Mouse (Mus musculus) liver, embryonic 15.5 days (tissue): ENCODE results near the gene Drc3. TPM values are rescaled to one million over a fixed set of nuclear protein-coding genes. Genes with fewer than 3 reads are reported as not detected.
A peak's percentile ranks its signal among the peaks of the same experiment; 100 is the strongest.

Experiments
- ATAC-seq: fragments of 200-750 bp; cut with Nextera tagmentation; 2 replicates; pipeline ENCODE4 v1.8.0; 2017; ENCODE audit warnings: moderate number of reproducible peaks, mild to moderate bottlenecking, moderate library complexity; ENCODE audit not compliant: insufficient read depth
- H3K27ac ChIP-seq: fragments of 300-500 bp; sonication (generic); replicated peaks from 2 replicates; pipeline ENCODE4 v1.5.1; 2015; ENCODE audit warnings: mild to moderate bottlenecking, inconsistent platforms
- H3K27me3 ChIP-seq: fragments of 300-500 bp; sonication (generic); 2 replicates; pipeline ENCODE4 v1.6.1; 2015; ENCODE audit warnings: mild to moderate bottlenecking, inconsistent platforms
- H3K36me3 ChIP-seq: fragments of 300-500 bp; sonication (generic); replicated peaks from 2 replicates; pipeline ENCODE4 v1.6.1; 2015; ENCODE audit warnings: moderate library complexity, mild to moderate bottlenecking, inconsistent platforms
- H3K4me1 ChIP-seq: fragments of 300-500 bp; sonication (generic); replicated peaks from 2 replicates; pipeline ENCODE4 v1.6.1; 2015; ENCODE audit warnings: inconsistent platforms
- H3K4me2 ChIP-seq: fragments of 300-500 bp; sonication (generic); 2 replicates; pipeline ENCODE4 v1.6.1; 2015; ENCODE audit warnings: moderate library complexity, mild to moderate bottlenecking, inconsistent platforms
- H3K4me3 ChIP-seq: fragments of 300-500 bp; sonication (generic); replicated peaks from 2 replicates; pipeline ENCODE4 v1.5.1; 2015; ENCODE audit warnings: mild to moderate bottlenecking, inconsistent platforms
- H3K9ac ChIP-seq: fragments of 300-500 bp; sonication (generic); 2 replicates; pipeline ENCODE4 v1.6.1; 2015; ENCODE audit warnings: moderate library complexity, mild to moderate bottlenecking, inconsistent platforms
- H3K9me3 ChIP-seq: fragments of 300-500 bp; sonication (generic); replicated peaks from 2 replicates; pipeline ENCODE4 v1.6.1; 2016; ENCODE audit warnings: inconsistent platforms
- WGBS: fragments of 180-500 bp; shearing (Covaris S2); methylation state at CpG from one replicate; pipeline ENCODE4 v1.1.7; 2015; ENCODE audit warnings: mixed read lengths; ENCODE audit not compliant: insufficient replicate concordance; 5-methylcytosine and 5-hydroxymethylcytosine counted together
- polyA plus RNA-seq: library from polyadenylated mRNA; unstranded; fragments of >200 nt; fragmentation: Nextera tagmentation; extraction: Ambion mirVana; gene quantifications from 2 replicates; pipeline ENCODE4 v1.2.1, GENCODE M21; 2015

Drc3 gene
- polyA plus RNA-seq, 1 experiment from 2014 or later: 0.48 TPM

DNA sequence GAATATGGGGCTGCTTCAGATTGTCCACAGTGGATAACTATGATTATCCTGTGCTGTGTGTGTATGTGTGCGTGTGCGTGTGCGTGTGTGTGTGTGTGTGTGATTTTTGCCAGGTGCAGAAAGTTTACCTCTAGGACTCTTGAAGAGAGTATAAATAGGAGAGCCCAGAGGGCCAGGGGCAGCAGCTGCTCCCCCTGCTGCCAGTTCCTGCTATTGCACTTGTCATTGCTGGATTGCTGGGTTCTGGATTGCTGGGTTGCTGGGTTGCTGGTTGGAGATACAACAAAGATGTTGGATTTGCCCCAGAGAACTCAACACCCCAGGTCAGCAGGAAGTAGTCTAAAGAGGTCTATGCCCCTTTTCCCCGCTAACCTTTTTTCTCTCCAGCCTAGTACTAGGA, 14.8 kb upstream of the Drc3 start:
- no peak overlapping the region for H3K27ac ChIP-seq
- no peaks in the 10 kb centered on the region for H3K27me3 ChIP-seq
- H3K36me3 ChIP-seq: no peaks in the 10 kb centered on the region
- H3K4me2 ChIP-seq: no peak overlapping the region
- no peak for ATAC-seq
- H3K9me3 ChIP-seq: no peaks in the 10 kb centered on the region
- no peak overlapping the region for H3K9ac ChIP-seq
- peaks cover 16% of the 10 kb centered on the region; the same call in 1 of the 2 replicates for H3K4me1 ChIP-seq
- WGBS: 58% methylated on average over 4 of the region's 4 CpGs
- H3K4me3 ChIP-seq: no peak overlapping the region

GRCm38 (mm10) chr11:60339361-60339760, 13.8 kb upstream of the Drc3 start:
- H3K9ac ChIP-seq: no peak overlapping the region
- ATAC-seq: no peak

DNA sequence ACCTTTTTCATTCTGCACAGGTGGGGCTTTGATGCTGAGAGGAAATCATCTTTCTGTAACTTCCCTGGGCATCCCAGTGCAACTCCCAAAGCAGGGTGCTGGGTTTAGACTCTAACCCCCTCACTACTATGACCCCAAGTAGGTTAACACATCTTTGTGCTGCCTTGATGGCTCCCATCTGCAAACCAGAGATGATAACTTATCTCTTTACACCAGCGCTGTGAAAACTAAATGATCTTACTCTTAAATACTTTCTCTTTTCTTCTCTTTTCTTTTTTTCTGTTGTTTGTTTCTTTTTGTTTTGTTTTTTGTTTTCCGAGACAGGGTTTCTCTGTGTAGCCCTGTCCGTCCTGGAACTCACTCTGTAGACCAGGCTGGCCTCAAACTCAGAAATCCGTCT, 7.3 kb upstream of the Drc3 start:
- WGBS: 63% methylated on average over 4 of the region's 4 CpGs
- no peak overlapping the region for H3K27ac ChIP-seq
- no peaks in the 10 kb centered on the region for H3K27me3 ChIP-seq
- H3K4me3 ChIP-seq: no peak overlapping the region
- no peaks in the 10 kb centered on the region for H3K9me3 ChIP-seq
- H3K4me1 ChIP-seq: peaks cover 29% of the 10 kb centered on the region
- ATAC-seq: no peak
- no peak overlapping the region for H3K4me2 ChIP-seq
- H3K9ac ChIP-seq: no peak overlapping the region
- H3K36me3 ChIP-seq: no peaks in the 10 kb centered on the region

More at GRCm38 (mm10) chr11:60339361-60339760, 13.8 kb upstream of the Drc3 start:
- no peaks in the 10 kb centered on the region for H3K36me3 ChIP-seq
- no peak overlapping the region for H3K27ac ChIP-seq
- no peak overlapping the region for H3K4me3 ChIP-seq
- peaks cover 10% of the 10 kb centered on the region; the same call in 1 of the 2 replicates for H3K4me1 ChIP-seq
- H3K27me3 ChIP-seq: no peaks in the 10 kb centered on the region
- 80% methylated on average over 12 of the region's 12 CpGs for WGBS
- no peaks in the 10 kb centered on the region for H3K9me3 ChIP-seq
- no peak overlapping the region for H3K4me2 ChIP-seq

DNA sequence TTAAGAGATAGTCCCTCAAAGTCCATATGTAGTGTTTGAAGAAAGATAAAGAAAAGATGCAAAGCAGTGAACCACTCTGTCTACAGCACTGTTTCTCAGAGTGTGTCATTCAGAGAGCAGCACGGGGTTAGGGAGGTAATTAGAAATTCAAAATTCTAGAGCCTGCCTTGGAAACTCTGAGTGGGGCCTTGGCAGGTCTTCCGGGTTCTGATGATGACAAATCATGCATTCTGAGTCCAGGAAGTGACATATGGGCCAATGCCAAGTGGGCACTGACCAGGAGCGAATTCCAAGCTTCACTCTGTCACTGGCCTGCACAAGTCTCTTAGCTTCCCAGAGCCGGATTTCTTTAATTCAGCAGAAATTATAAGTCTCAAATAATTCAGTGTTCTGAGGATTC, 6.6 kb upstream of the Drc3 start:
- H3K27me3 ChIP-seq: no peaks in the 10 kb centered on the region
- no peak overlapping the region for H3K9ac ChIP-seq
- H3K4me1 ChIP-seq: peaks cover 36% of the 10 kb centered on the region
- H3K36me3 ChIP-seq: no peaks in the 10 kb centered on the region
- H3K4me3 ChIP-seq: no peak overlapping the region
- ATAC-seq: no peak
- H3K27ac ChIP-seq: no peak overlapping the region
- H3K9me3 ChIP-seq: no peaks in the 10 kb centered on the region
- 62% methylated on average over 4 of the region's 4 CpGs for WGBS
- no peak overlapping the region for H3K4me2 ChIP-seq

DNA sequence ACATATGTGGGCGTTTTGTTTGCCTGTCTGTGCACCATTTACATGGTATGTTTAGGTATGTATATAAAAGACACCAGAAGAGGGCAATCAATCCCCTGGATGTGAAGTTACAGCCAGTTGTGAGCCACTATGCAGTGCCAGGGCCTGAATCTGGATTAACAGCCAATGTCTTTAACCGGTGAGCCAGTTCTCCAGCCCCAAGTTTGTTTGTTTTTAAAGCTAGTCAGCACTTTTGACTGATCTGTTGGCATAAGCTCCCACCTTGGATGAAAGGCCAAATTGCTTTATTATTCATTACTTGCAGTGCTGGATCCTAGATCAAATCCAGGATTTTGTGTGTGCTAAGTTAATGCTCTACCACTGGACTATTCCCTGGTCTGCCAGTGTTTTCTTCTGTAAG, 1.7 kb upstream of the Drc3 start:
- peak overlapping the region; percentile 77; the same call in 1 of the 2 replicates for H3K9ac ChIP-seq

DNA sequence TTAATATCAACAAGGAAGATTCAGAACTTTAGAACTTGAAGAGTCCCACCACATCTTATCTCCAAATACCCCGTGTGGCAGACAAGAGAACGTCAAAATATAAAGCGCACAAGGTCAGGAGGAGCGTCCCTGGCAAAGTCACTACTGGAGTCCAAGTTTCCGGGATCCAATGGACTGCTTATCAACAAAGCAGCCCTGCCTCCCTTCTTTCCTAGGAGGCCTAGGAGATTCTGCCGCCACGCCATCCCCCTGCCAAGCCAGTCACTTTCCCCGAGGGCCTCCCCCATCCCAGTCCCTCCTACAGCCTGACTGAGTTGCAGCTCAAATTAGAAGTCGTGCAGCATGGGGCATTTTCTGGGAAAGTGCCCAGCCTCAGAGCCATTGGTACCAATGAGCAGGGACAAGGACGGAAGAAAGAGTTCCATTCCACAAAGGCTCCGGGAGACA, 1.2 kb upstream of the Drc3 start:
- no peaks in the 10 kb centered on the region for H3K27me3 ChIP-seq
- peaks cover 41% of the 10 kb centered on the region for H3K4me1 ChIP-seq
- ATAC-seq: no peak
- H3K36me3 ChIP-seq: no peaks in the 10 kb centered on the region
- H3K4me3 ChIP-seq: peak overlapping the region; percentile 83
- WGBS: 16% methylated on average over 11 of the region's 11 CpGs
- H3K9ac ChIP-seq: peak overlapping the region; percentile 77
- H3K4me2 ChIP-seq: peak overlapping the region; percentile 95
- no peaks in the 10 kb centered on the region for H3K9me3 ChIP-seq
- peak overlapping the region; percentile 86 for H3K27ac ChIP-seq

More for the DNA sequence above, 1.7 kb upstream of the Drc3 start:
- Histone ChIP-seq H3K9me3 (no peaks in the 10 kb centered on the region), H3K27me3 (no peaks in the 10 kb centered on the region), H3K36me3 (no peaks in the 10 kb centered on the region), H3K27ac (peak overlapping the region; percentile 86), H3K4me2 (peak overlapping the region; percentile 95), H3K4me1 (peaks cover 45% of the 10 kb centered on the region), H3K4me3 (peak overlapping the region; percentile 83)
- WGBS: 57% methylated on average over 2 of the region's 2 CpGs
- ATAC-seq: no peak

GRCm38 (mm10) chr11:60355952-60356351, 2.8 kb downstream of the Drc3 start:
- Histone ChIP-seq H3K4me1 (peaks cover 24% of the 10 kb centered on the region), H3K4me3 (no peak overlapping the region), H3K9ac (no peak overlapping the region), H3K9me3 (no peaks in the 10 kb centered on the region), H3K4me2 (no peak overlapping the region), H3K27me3 (0 out of 2 replicates have a peak, but pooled peaks cover 6% of the 10 kb centered on the region), H3K27ac (no peak overlapping the region), H3K36me3 (no peaks in the 10 kb centered on the region)
- ATAC-seq: no peak
- WGBS: 83% methylated on average over 2 of the region's 2 CpGs

GRCm38 (mm10) chr11:60357116-60357515, 4.0 kb downstream of the Drc3 start:
- Histone ChIP-seq H3K9ac (no peak overlapping the region), H3K27ac (no peak overlapping the region), H3K36me3 (no peaks in the 10 kb centered on the region), H3K9me3 (no peaks in the 10 kb centered on the region), H3K4me3 (no peak overlapping the region), H3K27me3 (0 out of 2 replicates have a peak, but pooled peaks cover 6% of the 10 kb centered on the region), H3K4me1 (peaks cover 12% of the 10 kb centered on the region), H3K4me2 (no peak overlapping the region)
- no peak for ATAC-seq
- WGBS: 25% methylated on average over 1 of the region's 1 CpGs

DNA sequence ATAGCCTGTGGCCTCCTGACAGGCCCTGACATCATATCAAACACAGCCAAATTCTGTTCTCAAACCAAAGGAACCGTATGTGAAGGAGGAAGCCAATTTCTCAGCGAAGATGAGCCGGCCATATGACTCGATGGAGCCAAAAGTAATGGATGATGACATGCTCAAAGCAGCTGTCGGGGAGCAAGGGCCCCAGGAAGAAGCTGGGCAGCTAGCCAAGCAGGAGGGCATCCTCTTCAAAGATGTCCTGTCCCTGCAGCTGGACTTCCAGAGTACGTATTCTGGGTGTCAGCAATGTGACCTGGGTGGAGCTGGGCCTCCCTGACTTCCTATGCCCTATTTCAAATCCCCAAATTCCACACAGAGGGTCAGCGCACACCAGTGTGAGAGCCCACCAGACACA, 5.4 kb downstream of the Drc3 start:
- H3K4me1 ChIP-seq: peaks cover 3% of the 10 kb centered on the region
- H3K4me2 ChIP-seq: no peak overlapping the region
- H3K4me3 ChIP-seq: no peak overlapping the region
- no peaks in the 10 kb centered on the region for H3K9me3 ChIP-seq
- 57% methylated on average over 7 of the region's 7 CpGs for WGBS
- no peak overlapping the region for H3K27ac ChIP-seq
- no peak overlapping the region for H3K9ac ChIP-seq
- H3K27me3 ChIP-seq: 0 out of 2 replicates have a peak, but pooled peaks cover 6% of the 10 kb centered on the region
- no peaks in the 10 kb centered on the region for H3K36me3 ChIP-seq
- no peak for ATAC-seq

DNA sequence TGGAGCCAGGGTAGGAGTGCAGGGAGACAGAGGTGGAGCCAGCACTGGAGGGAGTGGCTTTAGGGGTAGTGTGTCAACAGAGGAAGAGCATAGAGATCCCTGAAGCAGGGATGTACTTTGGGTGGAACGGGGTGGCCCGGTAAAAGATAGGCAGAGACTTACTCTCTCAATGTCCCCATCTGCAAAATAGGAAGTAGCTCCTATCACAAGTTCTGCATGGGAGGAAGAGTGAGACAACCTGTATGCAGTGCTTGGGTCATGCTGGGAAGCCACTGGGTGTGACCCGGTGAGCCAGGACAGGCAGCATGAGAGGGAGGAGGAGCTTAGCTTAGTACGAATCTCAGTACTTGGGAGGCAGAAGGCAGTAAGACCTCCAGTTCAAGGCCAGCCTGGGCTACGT, 6.0 kb downstream of the Drc3 start:
- no peaks in the 10 kb centered on the region for H3K36me3 ChIP-seq
- H3K4me2 ChIP-seq: no peak overlapping the region
- no peaks in the 10 kb centered on the region for H3K9me3 ChIP-seq
- H3K27me3 ChIP-seq: 0 out of 2 replicates have a peak, but pooled peaks cover 6% of the 10 kb centered on the region
- WGBS: 40% methylated on average over 5 of the region's 5 CpGs
- ATAC-seq: no peak
- H3K4me3 ChIP-seq: no peak overlapping the region
- no peak overlapping the region for H3K27ac ChIP-seq
- no peaks in the 10 kb centered on the region for H3K4me1 ChIP-seq
- no peak overlapping the region for H3K9ac ChIP-seq

- Histone ChIP-seq H3K27ac (no peak overlapping the region), H3K4me2 (no peak overlapping the region), H3K9me3 (no peaks in the 10 kb centered on the region), H3K27me3 (0 out of 2 replicates have a peak, but pooled peaks cover 6% of the 10 kb centered on the region), H3K4me3 (no peak overlapping the region), H3K9ac (no peak overlapping the region), H3K36me3 (no peaks in the 10 kb centered on the region), H3K4me1 (no peaks in the 10 kb centered on the region)
- 70% methylated on average over 1 of the region's 1 CpGs for WGBS
- no peak for ATAC-seq
Observed at GRCm38 (mm10) chr11:60359936-60360335, 6.8 kb downstream of the Drc3 start.

DNA sequence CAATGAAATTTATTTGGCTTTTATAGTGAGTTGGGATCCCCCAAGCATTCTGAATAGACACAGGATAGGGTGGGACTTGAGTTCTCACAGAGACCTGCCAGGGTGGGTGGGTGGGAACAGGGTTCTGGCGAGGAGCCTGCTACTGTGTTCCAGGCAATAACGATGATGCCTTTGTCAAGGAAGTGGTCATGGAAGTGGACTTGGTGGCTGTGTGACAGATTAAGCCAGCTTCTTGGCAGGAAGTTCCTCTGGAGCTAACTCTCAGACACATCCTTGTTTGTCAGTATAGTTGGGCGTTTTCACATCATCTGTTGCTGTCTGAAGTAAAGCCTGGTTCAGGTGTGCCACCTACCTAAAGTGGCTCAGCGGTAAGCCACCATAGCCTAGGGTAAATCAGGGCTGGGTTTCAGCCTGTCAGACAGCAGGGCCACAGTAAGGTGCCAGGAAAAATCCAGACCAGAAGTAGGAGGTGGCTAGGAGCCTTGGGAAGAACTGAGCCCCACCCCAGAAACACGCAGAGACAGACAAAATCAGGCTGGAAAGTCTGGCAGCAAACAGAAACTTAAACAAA, 7.6 kb downstream of the Drc3 start:
- no peaks in the 10 kb centered on the region for H3K36me3 ChIP-seq
- ATAC-seq: no peak
- no peak overlapping the region for H3K9ac ChIP-seq
- H3K4me2 ChIP-seq: no peak overlapping the region
- H3K4me3 ChIP-seq: no peak overlapping the region
- no peaks in the 10 kb centered on the region for H3K4me1 ChIP-seq
- no peak overlapping the region for H3K27ac ChIP-seq
- H3K9me3 ChIP-seq: no peaks in the 10 kb centered on the region
- 54% methylated on average over 5 of the region's 5 CpGs for WGBS
- H3K27me3 ChIP-seq: 0 out of 2 replicates have a peak, but pooled peaks cover 9% of the 10 kb centered on the region
